Comparison of ENCODE assay signal across 20 mouse cellular contexts in genomic region chr4:109422436-109422835, GRCm38 (mm10).
"Had no signal": no experiment of that assay in that cellular context is flagged by ENCODE, and none has a peak within 500 bp of the region (broad histone marks: within the 10 kb centered on the region; RNA-seq: fewer than 3 reads in every experiment).

No protein-coding gene starts in this region.

- ATAC-seq: hindbrain, embryonic 16.5 days; intestine, embryonic 15.5 days; midbrain, embryonic 15.5 days had no signal

- H3K36me3 ChIP-seq: intestine, embryonic 15.5 days; limb, embryonic 12.5 days; limb, embryonic 15.5 days; midbrain, embryonic 12.5 days; midbrain, embryonic 15.5 days; neural tube, embryonic 12.5 days; neural tube, embryonic 15.5 days; stomach, embryonic 15.5 days had no signal

- H3K4me3 ChIP-seq: intestine, embryonic 15.5 days; left cerebral cortex, adult 2 months; limb, embryonic 12.5 days; limb, embryonic 15.5 days; liver, embryonic 13.5 days; midbrain, embryonic 12.5 days; midbrain, embryonic 15.5 days; neural tube, embryonic 12.5 days; neural tube, embryonic 15.5 days; stomach, embryonic 15.5 days had no signal

- H3K9ac ChIP-seq: intestine, embryonic 15.5 days; limb, embryonic 12.5 days; limb, embryonic 15.5 days; liver, embryonic 13.5 days; lung, embryonic 14.5 days; midbrain, embryonic 12.5 days; midbrain, embryonic 15.5 days; neural tube, embryonic 12.5 days; neural tube, embryonic 15.5 days; stomach, embryonic 15.5 days had no signal

- H3K27ac ChIP-seq: intestine, embryonic 15.5 days; kidney, postnatal 0 days; left cerebral cortex, adult 2 months; limb, embryonic 12.5 days; limb, embryonic 15.5 days; liver, embryonic 13.5 days; macrophage; midbrain, embryonic 12.5 days; midbrain, embryonic 15.5 days; neural tube, embryonic 12.5 days; neural tube, embryonic 15.5 days; stomach, embryonic 15.5 days had no signal

- DNase-seq: layer of hippocampus, postnatal 36 days; left cerebral cortex, postnatal 4 days; liver, embryonic 13.5 days; lung, embryonic 14.5 days; right cerebral cortex, adult 18-20 months; right cerebral cortex, postnatal 14 days; right cerebral cortex, postnatal 4 days; thymus, postnatal 25 days had no signal

- H3K4me1 ChIP-seq: limb, embryonic 12.5 days; limb, embryonic 15.5 days; midbrain, embryonic 15.5 days; neural tube, embryonic 15.5 days; stomach, embryonic 15.5 days had no signal

- H3K9me3 ChIP-seq: intestine, embryonic 15.5 days; limb, embryonic 12.5 days; limb, embryonic 15.5 days; liver, embryonic 13.5 days; midbrain, embryonic 12.5 days; midbrain, embryonic 15.5 days; neural tube, embryonic 12.5 days; neural tube, embryonic 15.5 days; stomach, embryonic 15.5 days had no signal

- H3K4me2 ChIP-seq: intestine, embryonic 15.5 days; limb, embryonic 12.5 days; limb, embryonic 15.5 days; liver, embryonic 13.5 days; lung, embryonic 14.5 days; midbrain, embryonic 12.5 days; midbrain, embryonic 15.5 days; neural tube, embryonic 12.5 days; neural tube, embryonic 15.5 days; stomach, embryonic 15.5 days had no signal

- H3K27me3 ChIP-seq: intestine, embryonic 15.5 days; limb, embryonic 12.5 days; limb, embryonic 15.5 days; liver, embryonic 13.5 days; midbrain, embryonic 12.5 days; midbrain, embryonic 15.5 days; neural tube, embryonic 12.5 days; neural tube, embryonic 15.5 days; stomach, embryonic 15.5 days had no signal
